Mouse (Mus musculus): Measurements from ENCODE around the gene Vps37b.

DNA sequence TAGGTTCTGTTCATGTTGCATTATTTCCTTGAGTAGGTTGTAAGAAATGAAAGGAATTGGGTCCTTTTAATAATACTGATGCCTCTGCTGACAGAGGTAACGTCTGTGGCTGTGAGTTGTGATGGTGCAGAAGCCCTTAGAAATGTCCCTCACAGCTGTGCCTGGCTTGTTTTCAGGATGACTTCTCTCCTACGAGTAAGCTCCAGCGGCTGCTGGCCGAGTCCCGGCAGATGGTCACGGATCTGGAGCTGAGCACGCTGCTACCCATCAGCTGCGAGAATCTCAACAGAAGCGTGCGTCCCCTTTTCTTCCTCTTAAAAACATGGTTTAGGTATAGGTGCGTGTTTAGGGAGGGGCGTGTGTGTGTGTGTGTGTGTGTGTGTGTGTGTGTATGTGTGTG is 71.0 kb downstream of the Vps37b start:
- TF ChIP-seq CTCF (IDR thresholded peaks at IDR 0.05; ENCODE audit: low read depth) (no peak), EP300 (IDR thresholded peaks at IDR 0.05; ENCODE audit: low read depth) (no peak)
